Comparison of ENCODE assay signal across 27 mouse cellular contexts in the genomic region with DNA sequence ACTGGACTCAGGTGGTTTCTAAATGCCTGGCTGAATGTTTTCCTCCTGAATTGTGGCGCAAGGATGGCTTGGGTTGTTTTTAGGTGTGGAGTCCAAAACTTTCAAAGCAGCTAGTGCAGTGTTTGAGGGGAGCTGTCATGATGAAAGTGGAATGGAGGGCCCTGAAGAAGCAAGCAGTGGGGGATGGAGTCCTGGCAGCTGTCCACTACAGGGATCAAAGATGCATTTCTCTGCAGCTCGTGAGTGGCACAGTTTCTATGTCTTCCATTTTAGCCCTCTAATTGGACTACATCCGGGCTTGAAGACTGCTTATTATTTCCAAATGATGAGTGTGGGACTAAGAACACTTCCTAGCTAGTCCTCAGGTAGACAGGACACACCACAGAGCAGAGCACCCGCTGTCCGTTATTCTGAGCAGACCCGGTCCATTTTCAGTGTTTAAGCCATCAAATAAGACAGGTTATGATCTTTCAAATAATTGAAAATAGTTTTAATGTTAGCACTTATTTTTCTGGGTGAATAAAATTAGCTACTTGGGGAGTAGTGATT. TPM values are rescaled to one million over a fixed set of nuclear protein-coding genes. Genes with fewer than 3 reads are reported as not detected.
"Had no signal": no experiment of that assay in that cellular context is flagged by ENCODE, and none has a peak within 500 bp of the region (broad histone marks: within the 10 kb centered on the region; RNA-seq: fewer than 3 reads in every experiment).

No protein-coding gene starts in this region.

RNA-seq across cellular contexts. Expression of a gene that starts 32.4 kb away (rescaled TPM):
- polyA plus RNA-seq: heart, embryonic 10.5 days; heart, embryonic 11.5 days; heart, embryonic 12.5 days; heart, embryonic 13.5 days; heart, embryonic 14.5 days; heart, embryonic 15.5 days; heart, embryonic 16.5 days; heart, postnatal 0 days; hindbrain, embryonic 11.5 days; hindbrain, embryonic 12.5 days; inflammation-experienced regulatory T-cells, adult 6 months; intestine, embryonic 14.5 days; intestine, embryonic 15.5 days; intestine, embryonic 16.5 days; intestine, postnatal 0 days; kidney, adult 2 months; kidney, embryonic 14.5 days; kidney, embryonic 15.5 days; kidney, embryonic 16.5 days; kidney, postnatal 0 days; large intestine, adult 2 months had no signal

RNA-seq across cellular contexts. Expression of a gene that starts 35.7 kb away (rescaled TPM):
- polyA plus RNA-seq: inflammation-experienced regulatory T-cells, adult 6 months had no signal

RNA-seq across cellular contexts. Expression of a gene that starts 44.6 kb away (rescaled TPM):
- polyA plus RNA-seq: heart, embryonic 10.5 days; heart, embryonic 11.5 days; heart, embryonic 12.5 days; heart, embryonic 13.5 days; heart, embryonic 14.5 days; heart, embryonic 15.5 days; heart, embryonic 16.5 days; heart, postnatal 0 days; hindbrain, embryonic 10.5 days; hindbrain, embryonic 11.5 days; hindbrain, embryonic 12.5 days; hindbrain, embryonic 13.5 days; hindbrain, embryonic 14.5 days; hindbrain, embryonic 15.5 days; hindbrain, embryonic 16.5 days; hindbrain, postnatal 0 days; inflammation-experienced regulatory T-cells, adult 6 months; intestine, embryonic 14.5 days; intestine, embryonic 15.5 days; intestine, embryonic 16.5 days; intestine, postnatal 0 days; kidney, adult 2 months; kidney, embryonic 14.5 days; kidney, embryonic 15.5 days; kidney, embryonic 16.5 days; kidney, postnatal 0 days; large intestine, adult 2 months had no signal
